Mouse (Mus musculus): ENCODE data around the gene Col8a2.

Gene Col8a2

GRCm38 (mm10) chr4:126330295-126330694 lies 43.7 kb downstream of the Col8a2 start:
- no peak for DNase-seq (ENCODE audit: low spot score in 2 of 2)

- no peak for DNase-seq (ENCODE audit: low spot score in 2 of 2)
Observed at GRCm38 (mm10) chr4:126331751-126332150, 45.2 kb downstream of the Col8a2 start.

- no peak for DNase-seq (ENCODE audit: low spot score in 2 of 2)
Observed at GRCm38 (mm10) chr4:126332358-126332757, 45.8 kb downstream of the Col8a2 start.

- no peak for DNase-seq (ENCODE audit: low spot score in 2 of 2)
Observed at GRCm38 (mm10) chr4:126339461-126339860, 52.9 kb downstream of the Col8a2 start.

GRCm38 (mm10) chr4:126343451-126343850 lies 56.9 kb downstream of the Col8a2 start:
- DNase-seq (ENCODE audit: low spot score in 2 of 2): no peak

- DNase-seq (ENCODE audit: low spot score in 2 of 2): no peak
Observed at GRCm38 (mm10) chr4:126360069-126360468, 73.5 kb downstream of the Col8a2 start.
